Mouse (Mus musculus) ES-E14 (cell line): ENCODE results near the gene Cdc14a. TPM values are rescaled to one million over a fixed set of nuclear protein-coding genes. Genes with fewer than 3 reads are reported as not detected.

Experiments
- DNase-seq: peaks from one replicate; pipeline ENCODE4 v3.0.0-alpha.2; 2013; ENCODE audit warnings: low read depth, low spot score
- H3K27ac ChIP-seq: 2 replicates; pipeline ENCODE4 v1.5.1; 2012; ENCODE audit warnings: low read depth, mild to moderate bottlenecking, low read length, moderate library complexity, mixed read lengths; ENCODE audit not compliant: poor library complexity, insufficient read depth, severe bottlenecking
- H3K36me3 ChIP-seq: 2 replicates; pipeline ENCODE4 v1.6.1; 2012; ENCODE audit warnings: mild to moderate bottlenecking, low read length, moderate library complexity, mixed read lengths; ENCODE audit not compliant: control insufficient read depth, poor library complexity, insufficient read depth, severe bottlenecking
- H3K4me1 ChIP-seq, 2 experiments: fragments of 150-350 bp in 1 of 2; sonication (generic) in 1 of 2; 2 replicates each; pipeline ENCODE4 v1.6.1; 2012; ENCODE audit warnings: low read length in 2 of 2, mild to moderate bottlenecking in 1 of 2, mixed read lengths in 1 of 2; ENCODE audit not compliant: control insufficient read depth in 2 of 2, insufficient read depth in 2 of 2, poor library complexity in 1 of 2
- H3K4me3 ChIP-seq, 2 experiments: fragments of 150-350 bp in 1 of 2; sonication (generic) in 1 of 2; 2 replicates each; pipeline ENCODE4 v1.5.1; 2012; ENCODE audit warnings: low read length in 2 of 2, low read depth in 1 of 2, mild to moderate bottlenecking in 1 of 2, mixed read lengths in 1 of 2; ENCODE audit not compliant: insufficient read depth in 1 of 2, poor library complexity in 1 of 2, severe bottlenecking in 1 of 2
- H3K9ac ChIP-seq: 2 replicates; pipeline ENCODE4 v1.6.1; 2012; ENCODE audit warnings: low read depth, mild to moderate bottlenecking, low read length, mixed read lengths; ENCODE audit not compliant: poor library complexity, insufficient read depth, severe bottlenecking
- H3K9me3 ChIP-seq: fragments of 150-350 bp; sonication (generic); 2 replicates; pipeline ENCODE4 v1.6.1; 2012; ENCODE audit warnings: low read depth, mild to moderate bottlenecking, low read length; ENCODE audit not compliant: control insufficient read depth, insufficient read depth
- CHD2 ChIP-seq: IDR thresholded peaks from 2 replicates; pipeline ENCODE4 v1.6.1; 2014; ENCODE audit warnings: mild to moderate bottlenecking, low read depth, low read length, inconsistent platforms
- HCFC1 ChIP-seq: IDR thresholded peaks from 2 replicates; pipeline ENCODE4 v1.6.1; 2012; ENCODE audit warnings: low read length, inconsistent platforms, borderline replicate concordance; ENCODE audit not compliant: insufficient read depth
- MAFK ChIP-seq: IDR thresholded peaks from 2 replicates; pipeline ENCODE4 v1.6.1; 2014; ENCODE audit warnings: mild to moderate bottlenecking, low read depth, low read length, inconsistent platforms; ENCODE audit not compliant: insufficient read depth
- ZC3H11A ChIP-seq: IDR thresholded peaks from 2 replicates; pipeline ENCODE4 v1.6.1; 2012; ENCODE audit warnings: low read depth, mild to moderate bottlenecking, inconsistent platforms, low read length, borderline replicate concordance
- ZNF384 ChIP-seq: IDR thresholded peaks from 2 replicates; pipeline ENCODE4 v1.6.1; 2012; ENCODE audit warnings: low read depth, low read length, inconsistent platforms
- in situ Hi-C, 2 experiments: fragments of 600-800 bp; cut with MboI; formaldehyde crosslinking; loops; one replicate each; pipeline ENCODE4 v1.15.1; 2025; ENCODE audit warnings: low sequenced_read_pairs in 2 of 2, inconsistent platforms in 1 of 2; ENCODE audit not compliant: unreplicated experiment in 2 of 2
- total RNA-seq: library from RNA; depleted of rRNA; stranded (reverse); fragments of 300-350 nt; gene quantifications from 2 replicates; pipeline ENCODE4 v1.2.3, GENCODE M21; 2012

The Cdc14a gene
- total RNA-seq, 1 experiment = 3.5 TPM

DNA sequence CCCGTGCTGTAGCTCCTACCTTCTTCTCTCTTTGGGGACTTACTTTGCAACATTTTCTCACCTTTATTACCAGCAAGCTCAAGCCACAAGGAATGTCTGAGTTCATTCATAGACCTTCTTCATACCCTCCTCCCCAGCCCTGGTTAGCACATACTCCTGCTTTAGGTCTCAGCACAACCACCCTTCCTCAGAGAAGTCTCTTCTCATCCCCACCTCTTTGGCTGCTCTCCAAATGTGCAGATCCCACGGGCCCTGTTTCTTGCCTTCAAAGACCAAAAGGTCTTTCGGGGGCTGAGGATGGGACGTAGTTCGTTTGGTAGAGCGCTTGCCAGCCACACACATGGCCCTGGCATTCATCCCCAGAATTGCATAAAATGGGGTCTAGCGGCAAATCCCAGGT is 13.8 kb downstream of the Cdc14a start:
- in situ Hi-C loops = no loop called here
- Histone ChIP-seq H3K9ac (no peak overlapping the region), H3K9me3 (no peaks in the 10 kb centered on the region), H3K36me3 (no peaks in the 10 kb centered on the region), H3K27ac (no peak overlapping the region), H3K4me3 (no peak overlapping the region), H3K4me1 (no peaks in the 10 kb centered on the region)
- no peak for TF ChIP-seq ZC3H11A
- TF ChIP-seq HCFC1 = no peak
- TF ChIP-seq CHD2 = no peak
- TF ChIP-seq MAFK = no peak
- no peak for TF ChIP-seq ZNF384
- DNase-seq = no peak

GRCm38 (mm10) chr3:116409486-116409885 is 14.3 kb downstream of the Cdc14a start:
- in situ Hi-C loops = no loop called here
- DNase-seq = no peak
- Histone ChIP-seq H3K9ac (no peak overlapping the region), H3K27ac (no peak overlapping the region), H3K4me1 (no peaks in the 10 kb centered on the region), H3K9me3 (no peaks in the 10 kb centered on the region), H3K4me3 (no peak overlapping the region), H3K36me3 (no peaks in the 10 kb centered on the region)
- no peak for TF ChIP-seq MAFK
- TF ChIP-seq ZC3H11A = no peak
- no peak for TF ChIP-seq CHD2
- no peak for TF ChIP-seq ZNF384
- TF ChIP-seq HCFC1 = no peak

- in situ Hi-C loops = no loop called here
Measured at GRCm38 (mm10) chr3:116408856-116409255, 15.0 kb downstream of the Cdc14a start.

DNA sequence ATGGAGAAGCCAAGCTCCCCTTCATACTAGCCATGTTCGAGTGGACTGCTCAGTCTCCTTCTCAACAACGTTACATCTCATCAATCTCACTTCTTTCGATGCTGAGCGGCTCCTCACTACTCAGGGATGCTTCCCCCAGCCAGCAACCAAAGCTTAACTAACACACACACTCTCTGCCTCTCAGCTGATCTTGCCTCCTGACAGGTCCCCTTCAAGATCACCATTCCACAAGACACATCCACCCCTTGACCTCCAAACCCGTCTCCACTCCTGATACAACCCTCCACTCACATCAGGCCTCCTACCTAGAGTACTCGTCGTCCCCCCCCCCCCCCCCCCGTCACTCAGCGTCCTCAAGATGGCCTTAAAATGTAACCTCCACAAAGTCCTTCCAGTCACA is 18.3 kb downstream of the Cdc14a start:
- no peaks in the 10 kb centered on the region; a peak in 1 of 4 replicates for H3K4me1 ChIP-seq
- TF ChIP-seq ZNF384 (no peak), MAFK (no peak), CHD2 (no peak), HCFC1 (no peak), ZC3H11A (no peak)
- no peak overlapping the region for H3K4me3 ChIP-seq
- H3K27ac ChIP-seq = no peak overlapping the region
- no peak for DNase-seq
- H3K9me3 ChIP-seq = no peaks in the 10 kb centered on the region
- no peak overlapping the region for H3K9ac ChIP-seq
- in situ Hi-C loops = no loop called here
- H3K36me3 ChIP-seq = no peaks in the 10 kb centered on the region

More at GRCm38 (mm10) chr3:116408856-116409255, 15.0 kb downstream of the Cdc14a start:
- H3K27ac ChIP-seq = no peak overlapping the region
- H3K36me3 ChIP-seq = no peaks in the 10 kb centered on the region
- TF ChIP-seq ZNF384 = no peak
- no peak for TF ChIP-seq MAFK
- no peak for TF ChIP-seq ZC3H11A
- TF ChIP-seq HCFC1 = no peak
- no peak for TF ChIP-seq CHD2
- H3K4me3 ChIP-seq = no peak overlapping the region
- DNase-seq = no peak
- no peak overlapping the region for H3K9ac ChIP-seq
- no peaks in the 10 kb centered on the region for H3K4me1 ChIP-seq
- H3K9me3 ChIP-seq = no peaks in the 10 kb centered on the region

GRCm38 (mm10) chr3:116401436-116401835 is 22.4 kb downstream of the Cdc14a start:
- peaks cover 0 to 3% of the 10 kb centered on the region in 2 experiments; a peak in 1 of 4 replicates for H3K4me1 ChIP-seq
- no peaks in the 10 kb centered on the region for H3K36me3 ChIP-seq
- DNase-seq = no peak
- in situ Hi-C loops = no loop called here
- no peak for TF ChIP-seq ZC3H11A
- no peak for TF ChIP-seq CHD2
- no peak for TF ChIP-seq HCFC1
- no peak for TF ChIP-seq MAFK
- no peak for TF ChIP-seq ZNF384
- H3K27ac ChIP-seq = no peak overlapping the region
- no peak overlapping the region for H3K9ac ChIP-seq
- no peak overlapping the region for H3K4me3 ChIP-seq
- H3K9me3 ChIP-seq = no peaks in the 10 kb centered on the region
